Mouse (Mus musculus): ENCODE measurements around the gene Hoxb9. TPM values are rescaled to one million over a fixed set of nuclear protein-coding genes. Genes with fewer than 3 reads are reported as not detected.

Gene Hoxb9
- polyA plus RNA-seq, 1 experiment from 2014 or later: 0.09 TPM

DNA sequence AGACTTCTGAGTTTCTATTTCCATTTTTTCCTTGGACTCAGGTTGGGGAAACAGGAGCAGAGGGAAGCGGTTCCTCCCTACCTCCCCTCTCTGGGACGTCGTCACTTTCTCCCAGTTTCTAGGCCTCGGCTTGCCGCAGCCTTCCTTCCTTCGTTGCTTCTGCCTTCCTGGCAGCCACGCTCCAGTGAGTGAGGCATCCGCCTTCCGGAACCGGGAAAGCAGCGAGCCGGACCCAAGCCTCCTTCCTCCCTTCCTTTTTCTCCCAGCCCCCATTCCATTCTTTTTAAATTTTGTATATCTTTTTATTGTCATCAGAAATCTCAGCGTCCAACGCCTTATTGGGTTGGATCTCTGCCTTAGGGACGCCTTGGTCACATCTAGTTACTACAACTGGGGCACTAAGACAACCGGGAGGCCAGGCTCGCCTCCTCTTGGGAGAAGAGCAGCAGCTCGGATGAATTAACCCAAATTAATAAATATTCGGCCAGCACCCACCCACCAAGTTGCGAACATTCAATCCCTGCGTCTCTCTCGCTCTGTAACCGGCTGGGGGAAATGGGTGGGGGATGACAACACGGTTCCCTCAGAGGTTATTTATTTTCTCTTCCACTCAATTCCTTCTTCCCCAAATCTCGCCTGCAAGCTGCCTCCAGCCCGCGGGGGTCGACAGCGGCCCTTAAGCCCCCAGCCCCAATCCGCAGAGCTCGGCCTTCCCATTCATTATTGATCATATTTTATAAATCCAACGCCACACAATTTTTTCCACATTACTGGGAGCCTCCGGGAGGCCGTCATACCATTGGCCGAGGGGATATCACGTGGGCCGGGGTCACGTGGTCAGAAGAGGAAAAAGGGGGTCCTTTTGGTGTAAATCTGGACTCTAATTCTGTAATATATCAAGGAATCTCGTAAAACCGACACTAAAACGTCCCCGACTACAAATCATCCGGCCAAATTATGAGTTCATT, 14.8 kb downstream of the Hoxb9 start, which contains the start of gene Hoxb7:
Gene Hoxb7 (plus strand): TSS at position 853 of the 968 bp plus-strand sequence.
- H3K27ac ChIP-seq (ENCODE audit: low read depth, low read length): no peak within 1 kb of the TSS
- H3K9me3 ChIP-seq (replicated peaks; ENCODE audit: control insufficient read depth, low read length): no peaks in the 10 kb centered on the region
- H3K4me2 ChIP-seq: peak within 1 kb of the TSS; percentile 53
- WGBS (ENCODE audit: insufficient replicate concordance): 2% methylated on average over 43 of the region's 43 CpGs
- H3K4me1 ChIP-seq (ENCODE audit: control insufficient read depth, insufficient read depth, low read length): peaks cover 15% of the 10 kb centered on the region; the same call in 1 of the 2 replicates
- H3K4me3 ChIP-seq (ENCODE audit: low read depth, low read length): peak within 1 kb of the TSS; percentile 35
- ATAC-seq (replicated peaks; ENCODE audit: insufficient number of reproducible peaks, low FRiP score, low TSS enrichment): no peak
- no peak within 1 kb of the TSS for H3K9ac ChIP-seq (ENCODE audit: low read depth, low read length)
- no peaks in the 10 kb centered on the region for H3K36me3 ChIP-seq (ENCODE audit: control insufficient read depth, insufficient read depth, low read length)
- H3K27me3 ChIP-seq (ENCODE audit: control insufficient read depth, insufficient read depth, low read length): peaks cover 98% of the 10 kb centered on the region

DNA sequence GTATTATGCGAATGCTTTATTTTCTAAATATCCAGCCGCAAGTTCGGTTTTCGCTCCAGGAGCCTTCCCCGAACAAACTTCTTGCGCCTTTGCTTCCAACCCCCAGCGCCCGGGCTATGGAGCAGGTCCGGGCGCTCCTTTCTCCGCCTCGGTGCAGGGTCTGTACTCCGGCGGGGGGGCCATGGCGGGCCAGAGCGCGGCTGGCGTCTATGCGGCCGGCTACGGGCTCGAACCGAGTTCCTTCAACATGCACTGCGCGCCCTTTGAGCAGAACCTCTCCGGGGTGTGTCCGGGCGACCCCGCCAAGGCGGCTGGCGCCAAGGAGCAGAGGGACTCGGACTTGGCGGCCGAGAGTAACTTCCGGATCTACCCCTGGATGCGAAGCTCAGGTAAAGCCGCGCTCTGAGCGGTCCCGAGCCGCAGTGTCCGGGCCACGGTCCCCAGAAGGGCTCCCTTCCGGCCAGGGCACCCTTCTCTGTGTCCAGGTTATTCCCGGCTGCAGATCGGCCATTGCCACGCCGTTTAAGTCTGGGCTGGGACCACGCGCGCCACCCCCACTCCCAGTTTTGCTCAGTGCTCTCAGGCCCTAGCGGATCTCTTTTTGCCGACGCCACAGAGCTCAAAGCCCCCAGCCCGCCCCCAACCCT, 15.6 kb downstream of the Hoxb9 start:
- Histone ChIP-seq H3K27me3 (ENCODE audit: control insufficient read depth, insufficient read depth, low read length) (peaks cover 96% of the 10 kb centered on the region), H3K4me3 (ENCODE audit: low read depth, low read length) (peak overlapping the region; percentile 35), H3K4me2 (peak overlapping the region; percentile 53), H3K36me3 (ENCODE audit: control insufficient read depth, insufficient read depth, low read length) (no peaks in the 10 kb centered on the region), H3K4me1 (ENCODE audit: control insufficient read depth, insufficient read depth, low read length) (peaks cover 15% of the 10 kb centered on the region; the same call in 1 of the 2 replicates), H3K9ac (ENCODE audit: low read depth, low read length) (no peak overlapping the region), H3K27ac (ENCODE audit: low read depth, low read length) (no peak overlapping the region), H3K9me3 (replicated peaks; ENCODE audit: control insufficient read depth, low read length) (no peaks in the 10 kb centered on the region)
- WGBS (ENCODE audit: insufficient replicate concordance): 1% methylated on average over 49 of the region's 55 CpGs
- no peak for ATAC-seq (replicated peaks; ENCODE audit: insufficient number of reproducible peaks, low FRiP score, low TSS enrichment)

DNA sequence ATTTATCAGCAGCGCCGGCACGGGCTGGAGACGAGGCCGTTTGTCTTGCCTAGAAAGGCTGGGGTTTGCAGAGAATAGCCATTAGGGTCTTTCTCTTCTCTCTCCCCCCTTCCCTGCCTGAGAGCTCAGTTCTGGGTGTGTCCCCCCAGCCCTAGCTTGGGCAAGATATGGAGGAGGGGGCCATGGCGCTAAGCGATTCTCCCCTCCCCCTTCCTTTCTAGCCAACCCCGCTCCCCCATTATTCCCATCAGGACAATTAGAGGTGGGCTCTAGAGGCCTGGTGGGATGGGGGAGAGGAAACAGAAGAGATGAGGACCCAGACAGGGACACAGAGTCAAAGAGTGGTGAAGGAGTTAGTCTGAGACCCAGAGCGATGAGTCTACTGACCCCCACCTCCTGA, 16.2 kb downstream of the Hoxb9 start:
- Histone ChIP-seq H3K4me1 (ENCODE audit: control insufficient read depth, insufficient read depth, low read length) (peaks cover 15% of the 10 kb centered on the region; the same call in 1 of the 2 replicates), H3K9me3 (replicated peaks; ENCODE audit: control insufficient read depth, low read length) (no peaks in the 10 kb centered on the region), H3K4me2 (peak overlapping the region; percentile 53), H3K4me3 (ENCODE audit: low read depth, low read length) (no peak overlapping the region), H3K27ac (ENCODE audit: low read depth, low read length) (no peak overlapping the region), H3K36me3 (ENCODE audit: control insufficient read depth, insufficient read depth, low read length) (no peaks in the 10 kb centered on the region), H3K27me3 (ENCODE audit: control insufficient read depth, insufficient read depth, low read length) (peaks cover 96% of the 10 kb centered on the region), H3K9ac (ENCODE audit: low read depth, low read length) (no peak overlapping the region)
- ATAC-seq (replicated peaks; ENCODE audit: insufficient number of reproducible peaks, low FRiP score, low TSS enrichment): no peak
- under 1% methylated on average over 9 of the region's 9 CpGs for WGBS (ENCODE audit: insufficient replicate concordance)

DNA sequence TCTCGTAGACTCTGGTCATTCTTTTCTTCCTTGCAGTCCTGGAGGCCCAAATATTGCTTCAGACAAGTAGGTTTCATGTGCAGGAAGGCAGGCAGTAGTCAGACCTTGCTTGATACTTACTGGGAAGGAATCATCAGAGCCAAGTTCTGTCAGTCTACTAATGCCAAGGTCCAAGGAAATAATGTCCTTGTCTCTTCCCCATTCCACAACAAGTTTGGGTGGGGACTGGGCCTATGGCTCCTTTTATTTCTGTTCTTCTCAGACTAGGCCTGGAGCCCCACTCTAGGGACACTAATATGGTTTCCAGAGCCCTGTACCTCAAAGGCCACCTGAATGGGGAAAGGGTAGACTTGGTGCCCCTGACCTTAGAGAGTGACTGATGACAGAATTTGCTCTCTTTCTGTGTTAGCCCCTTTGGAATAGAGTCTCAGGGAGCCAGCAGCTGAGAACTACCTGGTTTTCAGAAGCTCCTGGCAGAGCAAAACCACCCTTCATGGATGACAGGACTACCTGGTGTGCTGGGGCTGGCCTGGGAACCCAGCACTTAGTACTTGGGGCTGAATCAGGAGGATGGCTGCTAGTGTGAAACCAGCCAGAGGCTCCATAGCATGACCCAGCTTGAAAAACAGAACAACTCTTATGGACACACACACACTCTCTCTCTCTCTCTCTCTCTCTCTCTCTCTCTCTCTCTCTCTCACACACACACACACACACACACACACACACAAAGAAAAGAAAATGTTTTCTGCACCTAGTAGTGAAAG, 17.4 kb downstream of the Hoxb9 start:
- H3K27me3 ChIP-seq (ENCODE audit: control insufficient read depth, insufficient read depth, low read length): peaks cover 96% of the 10 kb centered on the region
- 3% methylated on average over 1 of the region's 1 CpGs for WGBS (ENCODE audit: insufficient replicate concordance)
- no peak for ATAC-seq (replicated peaks; ENCODE audit: insufficient number of reproducible peaks, low FRiP score, low TSS enrichment)

DNA sequence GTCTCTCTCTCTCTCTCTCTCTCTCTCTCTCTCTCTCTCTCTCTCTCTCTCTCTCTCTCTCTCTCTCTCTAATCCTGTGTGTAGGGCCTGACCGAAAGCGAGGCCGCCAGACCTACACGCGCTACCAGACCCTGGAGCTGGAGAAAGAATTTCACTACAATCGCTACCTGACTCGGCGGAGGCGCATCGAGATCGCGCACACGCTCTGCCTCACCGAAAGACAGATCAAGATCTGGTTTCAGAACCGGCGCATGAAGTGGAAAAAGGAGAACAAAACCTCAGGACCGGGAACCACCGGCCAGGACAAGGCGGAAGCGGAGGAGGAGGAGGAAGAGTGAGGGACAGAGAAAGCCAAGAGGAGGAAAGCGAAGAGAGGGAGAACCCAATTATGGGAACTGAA, 18.0 kb downstream of the Hoxb9 start:
- H3K27ac ChIP-seq (ENCODE audit: low read depth, low read length): no peak overlapping the region
- WGBS (ENCODE audit: insufficient replicate concordance): 4% methylated on average over 21 of the region's 21 CpGs

More for the DNA sequence above, 17.4 kb downstream of the Hoxb9 start:
- H3K36me3 ChIP-seq (ENCODE audit: control insufficient read depth, insufficient read depth, low read length): no peaks in the 10 kb centered on the region
- no peaks in the 10 kb centered on the region for H3K9me3 ChIP-seq (replicated peaks; ENCODE audit: control insufficient read depth, low read length)
- H3K4me3 ChIP-seq (ENCODE audit: low read depth, low read length): no peak overlapping the region
- no peak overlapping the region for H3K27ac ChIP-seq (ENCODE audit: low read depth, low read length)
- no peak overlapping the region for H3K4me2 ChIP-seq
- peaks cover 11% of the 10 kb centered on the region; the same call in 1 of the 2 replicates for H3K4me1 ChIP-seq (ENCODE audit: control insufficient read depth, insufficient read depth, low read length)
- no peak overlapping the region for H3K9ac ChIP-seq (ENCODE audit: low read depth, low read length)

DNA sequence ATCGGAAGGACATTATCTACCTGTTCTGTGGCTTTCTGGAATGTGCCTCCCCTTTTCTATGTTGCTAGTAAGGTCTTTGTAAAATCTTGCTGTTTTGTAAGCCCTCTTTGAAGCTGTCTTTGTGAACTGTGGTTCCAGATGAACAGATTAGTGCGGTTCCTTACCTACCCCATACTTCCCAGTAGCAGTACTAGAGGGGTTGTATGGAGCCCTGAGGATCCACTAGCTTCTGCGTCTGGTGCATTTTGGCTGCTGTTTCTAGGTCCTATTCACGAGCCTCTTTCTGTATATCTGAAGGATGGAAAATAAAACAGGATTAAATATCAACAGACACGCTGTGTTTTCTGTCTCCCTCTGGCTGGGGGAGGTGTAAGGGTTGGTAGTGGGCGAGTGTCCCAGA, 18.6 kb downstream of the Hoxb9 start:
- Histone ChIP-seq H3K4me1 (ENCODE audit: control insufficient read depth, insufficient read depth, low read length) (peaks cover 6% of the 10 kb centered on the region; the same call in 1 of the 2 replicates), H3K27ac (ENCODE audit: low read depth, low read length) (no peak overlapping the region), H3K9me3 (replicated peaks; ENCODE audit: control insufficient read depth, low read length) (no peaks in the 10 kb centered on the region), H3K27me3 (ENCODE audit: control insufficient read depth, insufficient read depth, low read length) (peaks cover 96% of the 10 kb centered on the region), H3K4me3 (ENCODE audit: low read depth, low read length) (no peak overlapping the region), H3K9ac (ENCODE audit: low read depth, low read length) (no peak overlapping the region), H3K36me3 (ENCODE audit: control insufficient read depth, insufficient read depth, low read length) (no peaks in the 10 kb centered on the region), H3K4me2 (no peak overlapping the region)
- no peak for ATAC-seq (replicated peaks; ENCODE audit: insufficient number of reproducible peaks, low FRiP score, low TSS enrichment)
- 9% methylated on average over 6 of the region's 6 CpGs for WGBS (ENCODE audit: insufficient replicate concordance)

More for the DNA sequence above, 18.0 kb downstream of the Hoxb9 start:
- Histone ChIP-seq H3K9me3 (replicated peaks; ENCODE audit: control insufficient read depth, low read length) (no peaks in the 10 kb centered on the region), H3K27me3 (ENCODE audit: control insufficient read depth, insufficient read depth, low read length) (peaks cover 96% of the 10 kb centered on the region), H3K9ac (ENCODE audit: low read depth, low read length) (no peak overlapping the region), H3K36me3 (ENCODE audit: control insufficient read depth, insufficient read depth, low read length) (no peaks in the 10 kb centered on the region), H3K4me3 (ENCODE audit: low read depth, low read length) (no peak overlapping the region), H3K4me1 (ENCODE audit: control insufficient read depth, insufficient read depth, low read length) (peaks cover 8% of the 10 kb centered on the region; the same call in 1 of the 2 replicates), H3K4me2 (no peak overlapping the region)
- no peak for ATAC-seq (replicated peaks; ENCODE audit: insufficient number of reproducible peaks, low FRiP score, low TSS enrichment)

DNA sequence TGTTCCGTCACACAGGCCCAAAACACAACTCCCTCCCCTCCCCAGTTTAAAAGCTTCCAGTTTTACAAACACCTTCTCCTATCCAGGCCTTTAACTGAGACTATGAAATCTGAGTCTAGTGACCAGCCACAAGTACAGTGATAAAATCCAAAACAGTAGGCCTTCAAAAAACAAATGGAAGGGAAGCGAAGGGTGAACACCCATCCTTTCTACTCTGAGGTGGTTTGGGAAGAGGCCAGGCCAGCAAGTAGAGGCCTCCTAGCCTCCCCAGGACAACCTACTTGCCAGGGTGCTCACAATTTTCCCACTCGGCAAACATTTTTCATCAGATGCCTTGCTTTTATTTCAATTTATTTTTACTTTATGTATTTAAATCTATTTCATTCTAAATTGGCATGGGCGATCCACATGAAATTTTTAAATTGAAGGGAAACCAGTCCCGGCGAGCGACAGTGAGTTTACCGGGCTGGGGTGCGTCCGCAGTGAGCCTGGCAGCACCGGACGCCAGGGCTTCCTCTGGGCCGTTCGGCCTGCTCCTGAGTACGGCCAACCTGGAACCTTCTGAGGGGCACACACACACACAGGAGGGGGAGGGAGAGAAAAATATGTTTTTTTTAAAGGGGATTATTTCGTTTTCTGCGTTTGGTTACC, 19.6 kb downstream of the Hoxb9 start:
- H3K4me1 ChIP-seq (ENCODE audit: control insufficient read depth, insufficient read depth, low read length): peaks cover 8% of the 10 kb centered on the region
- 6% methylated on average over 17 of the region's 17 CpGs for WGBS (ENCODE audit: insufficient replicate concordance)
- ATAC-seq (replicated peaks; ENCODE audit: insufficient number of reproducible peaks, low FRiP score, low TSS enrichment): no peak
- H3K9ac ChIP-seq (ENCODE audit: low read depth, low read length): no peak overlapping the region
- no peak overlapping the region for H3K27ac ChIP-seq (ENCODE audit: low read depth, low read length)
- no peak overlapping the region for H3K4me3 ChIP-seq (ENCODE audit: low read depth, low read length)
- no peaks in the 10 kb centered on the region for H3K36me3 ChIP-seq (ENCODE audit: control insufficient read depth, insufficient read depth, low read length)
- no peak overlapping the region for H3K4me2 ChIP-seq
- no peaks in the 10 kb centered on the region for H3K9me3 ChIP-seq (replicated peaks; ENCODE audit: control insufficient read depth, low read length)
- peaks cover 97% of the 10 kb centered on the region for H3K27me3 ChIP-seq (ENCODE audit: control insufficient read depth, insufficient read depth, low read length)
